Mouse (Mus musculus) kidney, postnatal 36 days (tissue): ENCODE measurements around the gene Slc6a17.

ENCODE experiments used
- DNase-seq, 2 experiments: peaks; one replicate each; pipeline ENCODE4 v3.0.0; 2021 to 2022; ENCODE audit warnings: mixed read lengths in 2 of 2

Gene Slc6a17

GRCm38 (mm10) chr3:107459773-107460431 lies 57.9 kb downstream of the Slc6a17 start:
- DNase-seq: no peak

GRCm38 (mm10) chr3:107459196-107459772 lies 58.5 kb downstream of the Slc6a17 start, which contains the start of gene Kcnc4:
Kcnc4 (minus strand) TSS chr3:107459552.
- DNase-seq: peak in 1 of 2 experiments; percentile 42

- DNase-seq: peak in 1 of 2 experiments; percentile 23
Measured at GRCm38 (mm10) chr3:107458528-107459195, 59.2 kb downstream of the Slc6a17 start.

GRCm38 (mm10) chr3:107458104-107458503 lies 59.7 kb downstream of the Slc6a17 start:
- no peak for DNase-seq

- DNase-seq: no peak
Measured at GRCm38 (mm10) chr3:107454280-107454679, 63.5 kb downstream of the Slc6a17 start.

- DNase-seq: no peak
Measured at GRCm38 (mm10) chr3:107446822-107447221, 71.0 kb downstream of the Slc6a17 start.

GRCm38 (mm10) chr3:107443866-107444265 lies 74.0 kb downstream of the Slc6a17 start:
- DNase-seq: no peak

GRCm38 (mm10) chr3:107442191-107442590 lies 75.6 kb downstream of the Slc6a17 start:
- DNase-seq: no peak

GRCm38 (mm10) chr3:107441306-107441705 lies 76.5 kb downstream of the Slc6a17 start:
- DNase-seq: no peak

GRCm38 (mm10) chr3:107439280-107439679 lies 78.5 kb downstream of the Slc6a17 start:
- DNase-seq: no peak

- no peak for DNase-seq
Measured at GRCm38 (mm10) chr3:107437666-107438065, 80.2 kb downstream of the Slc6a17 start.

- DNase-seq: no peak
Measured at GRCm38 (mm10) chr3:107436434-107436833, 81.4 kb downstream of the Slc6a17 start.

GRCm38 (mm10) chr3:107433614-107434013 lies 84.2 kb downstream of the Slc6a17 start:
- no peak for DNase-seq

GRCm38 (mm10) chr3:107431268-107431667 lies 86.5 kb downstream of the Slc6a17 start:
- DNase-seq: no peak

- no peak for DNase-seq
Measured at GRCm38 (mm10) chr3:107424258-107425041, 93.4 kb downstream of the Slc6a17 start.

- no peak for DNase-seq
Measured at GRCm38 (mm10) chr3:107420156-107420555, 97.7 kb downstream of the Slc6a17 start.
